Mouse (Mus musculus): ENCODE results near the gene Gm17783. TPM values are rescaled to one million over a fixed set of nuclear protein-coding genes. Genes with fewer than 3 reads are reported as not detected.

Gene Gm17783
- not detected for total RNA-seq (2021)
- not detected in 2 replicates for polyA plus RNA-seq (2012; rRNA removed)
- long read RNA-seq = 0 reads

GRCm38 (mm10) chr16:45531950-45532349, at the start of gene Gm17783:
TSS of gene Gm17783 (minus strand) at chr16:45532050.
- no peaks in the 10 kb centered on the region for H3K36me3 ChIP-seq (ENCODE audit: control insufficient read depth, insufficient read depth, low read length)
- no peaks in the 10 kb centered on the region for H3K27me3 ChIP-seq (ENCODE audit: control insufficient read depth, insufficient read depth, low read length)
- H3K27ac ChIP-seq = no peak within 1 kb of the TSS
- intact Hi-C loops (cut with DNase I) = no loop called here
- WGBS = 71% methylated on average over 4 of the region's 4 CpGs
- no peaks in the 10 kb centered on the region for H3K4me1 ChIP-seq (ENCODE audit: control insufficient read depth, insufficient read depth, low read length)
- no peak within 1 kb of the TSS for H3K4me3 ChIP-seq
- no peaks in the 10 kb centered on the region for H3K79me2 ChIP-seq (replicated peaks; ENCODE audit: control insufficient read depth, insufficient read depth, low read length)
- TF ChIP-seq EP300 (IDR thresholded peaks at IDR 0.05; ENCODE audit: insufficient read depth, low read depth, low read length) = no peak
- TF ChIP-seq POLR2A (IDR thresholded peaks at IDR 0.05; ENCODE audit: insufficient read depth, low read depth, low read length) = no peak
- no peak for TF ChIP-seq CTCF (IDR thresholded peaks at IDR 0.05)
- DNase-seq = no peak
- no peak within 1 kb of the TSS for H3K9ac ChIP-seq (ENCODE audit: low read depth, low read length)

- no peak overlapping the region for H3K9ac ChIP-seq (ENCODE audit: low read depth, low read length)
- H3K36me3 ChIP-seq (ENCODE audit: control insufficient read depth, insufficient read depth, low read length) = no peaks in the 10 kb centered on the region
- no peaks in the 10 kb centered on the region for H3K4me1 ChIP-seq (ENCODE audit: control insufficient read depth, insufficient read depth, low read length)
- 57% methylated on average over 12 of the region's 12 CpGs for WGBS
- intact Hi-C loops (cut with DNase I) = no loop called here
- DNase-seq = no peak
- no peak overlapping the region for H3K4me3 ChIP-seq
- no peak for TF ChIP-seq EP300 (IDR thresholded peaks at IDR 0.05; ENCODE audit: insufficient read depth, low read depth, low read length)
- TF ChIP-seq CTCF (IDR thresholded peaks at IDR 0.05) = peak; percentile 7; the same call in 1 of the 2 replicates
- no peak overlapping the region for H3K27ac ChIP-seq
- H3K79me2 ChIP-seq (replicated peaks; ENCODE audit: control insufficient read depth, insufficient read depth, low read length) = no peaks in the 10 kb centered on the region
- no peaks in the 10 kb centered on the region for H3K27me3 ChIP-seq (ENCODE audit: control insufficient read depth, insufficient read depth, low read length)
These were observed 48.0 kb upstream of the Gm17783 start for GRCm38 (mm10) chr16:45579883-45580282.

DNA sequence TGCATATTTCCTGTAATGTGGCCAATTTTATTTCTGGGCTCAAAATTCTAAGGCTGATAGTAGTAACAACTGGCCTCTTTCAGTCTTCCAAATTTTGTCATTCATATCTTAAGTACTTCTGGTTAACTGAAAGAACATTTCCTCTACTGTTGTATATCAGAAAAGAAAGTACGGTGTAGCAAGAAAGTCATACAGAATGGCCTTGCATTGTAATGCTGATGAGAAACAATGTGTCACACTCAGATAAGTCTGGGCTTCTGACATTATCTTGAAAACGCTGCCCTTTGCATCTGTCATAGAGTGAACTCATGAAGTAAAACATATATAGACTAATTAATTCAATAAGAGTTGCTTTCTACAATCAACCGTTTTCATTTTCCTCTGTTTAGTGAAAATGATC, 40.5 kb upstream of the Gm17783 start:
- H3K4me3 ChIP-seq = no peak overlapping the region
- WGBS = 36% methylated on average over 3 of the region's 3 CpGs
- H3K27me3 ChIP-seq (ENCODE audit: control insufficient read depth, insufficient read depth, low read length) = no peaks in the 10 kb centered on the region
- no peaks in the 10 kb centered on the region for H3K36me3 ChIP-seq (ENCODE audit: control insufficient read depth, insufficient read depth, low read length)
- intact Hi-C loops (cut with DNase I) = no loop called here
- no peaks in the 10 kb centered on the region for H3K79me2 ChIP-seq (replicated peaks; ENCODE audit: control insufficient read depth, insufficient read depth, low read length)
- TF ChIP-seq POLR2A (IDR thresholded peaks at IDR 0.05; ENCODE audit: insufficient read depth, low read depth, low read length) (no peak), CTCF (IDR thresholded peaks at IDR 0.05) (no peak), EP300 (IDR thresholded peaks at IDR 0.05; ENCODE audit: insufficient read depth, low read depth, low read length) (no peak)
- DNase-seq = no peak
- H3K9ac ChIP-seq (ENCODE audit: low read depth, low read length) = no peak overlapping the region
- no peak overlapping the region for H3K27ac ChIP-seq
- H3K4me1 ChIP-seq (ENCODE audit: control insufficient read depth, insufficient read depth, low read length) = no peaks in the 10 kb centered on the region

DNA sequence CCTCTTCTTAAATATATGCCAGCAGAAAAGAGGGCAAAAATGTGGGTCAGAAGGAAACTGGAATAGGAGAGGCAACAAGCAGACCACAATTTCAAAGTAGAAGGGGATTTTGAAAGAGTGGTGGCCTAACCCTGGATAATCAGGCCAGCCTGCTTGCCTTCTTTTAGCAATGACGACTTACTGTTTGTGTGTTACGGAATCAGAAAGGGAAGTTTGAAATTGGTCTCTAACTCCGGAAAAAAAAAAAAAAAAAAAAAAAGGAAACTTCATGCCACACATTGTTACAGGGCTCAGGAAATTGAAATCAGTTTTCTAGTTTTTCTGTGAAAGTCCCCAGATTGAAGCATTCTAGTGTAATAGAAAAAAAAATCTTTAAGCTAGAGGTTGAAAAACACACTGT, 29.9 kb upstream of the Gm17783 start:
- Histone ChIP-seq H3K4me1 (ENCODE audit: control insufficient read depth, insufficient read depth, low read length) (no peaks in the 10 kb centered on the region), H3K4me3 (no peak overlapping the region), H3K9ac (ENCODE audit: low read depth, low read length) (no peak overlapping the region), H3K27ac (no peak overlapping the region), H3K79me2 (replicated peaks; ENCODE audit: control insufficient read depth, insufficient read depth, low read length) (no peaks in the 10 kb centered on the region), H3K36me3 (ENCODE audit: control insufficient read depth, insufficient read depth, low read length) (no peaks in the 10 kb centered on the region), H3K27me3 (ENCODE audit: control insufficient read depth, insufficient read depth, low read length) (no peaks in the 10 kb centered on the region)
- no peak for DNase-seq
- intact Hi-C loops (cut with DNase I) = no loop called here
- WGBS = 29% methylated on average over 3 of the region's 3 CpGs
- TF ChIP-seq POLR2A (IDR thresholded peaks at IDR 0.05; ENCODE audit: insufficient read depth, low read depth, low read length) = no peak
- no peak for TF ChIP-seq CTCF (IDR thresholded peaks at IDR 0.05)
- TF ChIP-seq EP300 (IDR thresholded peaks at IDR 0.05; ENCODE audit: insufficient read depth, low read depth, low read length) = no peak

DNA sequence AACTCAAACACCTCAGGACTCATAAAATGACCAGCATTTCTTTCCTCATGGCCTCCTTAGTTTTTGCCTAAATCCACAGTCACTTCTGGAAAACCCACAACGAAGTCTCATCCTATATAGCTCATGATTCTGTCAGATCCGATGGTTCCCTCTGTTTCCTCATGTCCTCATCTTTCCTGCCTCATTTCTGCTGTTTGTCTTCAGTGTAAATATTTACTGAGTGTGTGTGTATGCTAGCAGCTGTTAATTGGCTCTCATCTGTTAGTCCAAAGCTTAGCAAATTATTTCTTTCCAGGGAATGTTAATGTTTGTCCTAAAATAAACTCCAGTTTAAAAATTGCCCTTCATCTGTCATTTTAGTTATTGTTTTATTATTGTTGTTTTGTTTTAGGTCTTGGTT, 19.7 kb upstream of the Gm17783 start:
- intact Hi-C loops (cut with DNase I) = no loop called here
- H3K27me3 ChIP-seq (ENCODE audit: control insufficient read depth, insufficient read depth, low read length) = no peaks in the 10 kb centered on the region
- TF ChIP-seq POLR2A (IDR thresholded peaks at IDR 0.05; ENCODE audit: insufficient read depth, low read depth, low read length) (no peak), CTCF (IDR thresholded peaks at IDR 0.05) (no peak), EP300 (IDR thresholded peaks at IDR 0.05; ENCODE audit: insufficient read depth, low read depth, low read length) (no peak)
- no peak overlapping the region for H3K4me3 ChIP-seq
- WGBS = 76% methylated on average over 2 of the region's 2 CpGs
- no peak overlapping the region for H3K9ac ChIP-seq (ENCODE audit: low read depth, low read length)
- no peaks in the 10 kb centered on the region for H3K36me3 ChIP-seq (ENCODE audit: control insufficient read depth, insufficient read depth, low read length)
- no peak for DNase-seq
- H3K27ac ChIP-seq = no peak overlapping the region
- H3K79me2 ChIP-seq (replicated peaks; ENCODE audit: control insufficient read depth, insufficient read depth, low read length) = no peaks in the 10 kb centered on the region
- no peaks in the 10 kb centered on the region for H3K4me1 ChIP-seq (ENCODE audit: control insufficient read depth, insufficient read depth, low read length)

DNA sequence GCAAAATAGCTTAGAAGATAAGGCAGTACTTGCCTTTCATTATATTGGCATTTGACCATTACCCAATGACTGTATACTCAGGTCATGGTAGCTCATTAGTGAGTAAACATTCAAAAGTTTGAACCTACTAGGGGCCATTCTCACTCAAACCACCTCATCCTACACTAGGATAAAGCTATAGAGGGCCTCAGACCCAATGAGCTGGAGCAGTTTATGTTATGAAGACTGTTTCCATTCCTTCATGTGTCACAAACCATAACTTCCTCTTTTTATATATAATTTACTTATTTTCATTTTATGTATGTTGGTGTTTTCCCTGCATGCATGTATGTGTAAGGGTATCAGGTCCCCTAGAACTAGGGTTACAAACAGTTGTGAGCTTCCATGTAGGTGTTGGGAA, 16.1 kb upstream of the Gm17783 start:
- Histone ChIP-seq H3K4me1 (ENCODE audit: control insufficient read depth, insufficient read depth, low read length) (no peaks in the 10 kb centered on the region), H3K79me2 (replicated peaks; ENCODE audit: control insufficient read depth, insufficient read depth, low read length) (no peaks in the 10 kb centered on the region), H3K27ac (no peak overlapping the region), H3K36me3 (ENCODE audit: control insufficient read depth, insufficient read depth, low read length) (no peaks in the 10 kb centered on the region), H3K27me3 (ENCODE audit: control insufficient read depth, insufficient read depth, low read length) (no peaks in the 10 kb centered on the region), H3K4me3 (no peak overlapping the region), H3K9ac (ENCODE audit: low read depth, low read length) (no peak overlapping the region)
- intact Hi-C loops (cut with DNase I) = no loop called here
- no peak for DNase-seq
- TF ChIP-seq POLR2A (IDR thresholded peaks at IDR 0.05; ENCODE audit: insufficient read depth, low read depth, low read length) = no peak
- no peak for TF ChIP-seq EP300 (IDR thresholded peaks at IDR 0.05; ENCODE audit: insufficient read depth, low read depth, low read length)
- TF ChIP-seq CTCF (IDR thresholded peaks at IDR 0.05) = no peak
